Mouse (Mus musculus) lung, postnatal 0 days (tissue): ENCODE data around the gene Rgs6.

Experiments
- CTCF ChIP-seq: IDR thresholded peaks from 2 replicates; pipeline ENCODE4 v1.5.1; 2016; ENCODE audit warnings: antibody characterized with exemption, mild to moderate bottlenecking
- EP300 ChIP-seq: IDR thresholded peaks from 2 replicates; pipeline ENCODE4 v1.6.1; 2016; ENCODE audit warnings: antibody characterized with exemption, mild to moderate bottlenecking, control low read depth

DNA sequence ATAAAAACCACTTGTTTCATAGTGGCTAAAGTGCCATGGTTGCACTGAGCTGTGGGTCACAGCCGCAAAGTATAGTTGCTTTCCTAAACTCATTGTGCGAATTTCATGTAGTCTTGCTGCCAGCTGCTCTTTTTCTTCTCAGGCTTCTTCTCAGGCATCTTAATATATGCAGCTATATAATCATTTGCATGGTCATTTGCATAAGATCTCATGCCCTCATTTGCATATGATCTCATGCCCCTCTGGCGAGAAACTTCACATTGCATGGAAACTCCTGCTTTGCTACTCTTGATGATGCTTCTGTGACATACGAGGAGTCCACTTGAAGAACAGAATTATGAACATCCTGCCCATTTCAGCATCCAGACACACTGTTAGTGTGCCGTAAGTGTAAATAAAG lies 266.8 kb downstream of the Rgs6 start:
- TF ChIP-seq CTCF (no peak), EP300 (no peak)
